15 mouse cellular contexts compared by ENCODE assay signal in genomic region chr14:55829854-55830253, GRCm38 (mm10). TPM values are rescaled to one million over a fixed set of nuclear protein-coding genes. Genes with fewer than 3 reads are reported as not detected.
"Had no signal": no experiment of that assay in that cellular context is flagged by ENCODE, and none has a peak within 500 bp of the region (broad histone marks: within the 10 kb centered on the region; RNA-seq: fewer than 3 reads in every experiment).

No protein-coding gene starts in this region.

- ATAC-seq: midbrain, embryonic 13.5 days had no signal

- H3K4me3 ChIP-seq: kidney, embryonic 15.5 days; left cerebral cortex, adult 2 months; limb, embryonic 10.5 days; liver, embryonic 15.5 days; midbrain, embryonic 13.5 days; neural tube, embryonic 12.5 days had no signal

- H3K4me2 ChIP-seq: kidney, embryonic 15.5 days; liver, embryonic 11.5 days; liver, embryonic 15.5 days; midbrain, embryonic 13.5 days; neural tube, embryonic 12.5 days had no signal

- DNase-seq: kidney, adult 18-20 months; kidney, postnatal 14 days; lung, adult 2 months; lung, postnatal 36 days had no signal

- H3K9ac ChIP-seq: kidney, embryonic 15.5 days; liver, embryonic 15.5 days; midbrain, embryonic 13.5 days; neural tube, embryonic 12.5 days had no signal

- H3K27ac ChIP-seq: left cerebral cortex, adult 2 months; limb, embryonic 10.5 days; liver, embryonic 15.5 days; midbrain, embryonic 13.5 days; neural tube, embryonic 12.5 days; stomach, postnatal 0 days had no signal

- H3K36me3 ChIP-seq: liver, embryonic 15.5 days; midbrain, embryonic 13.5 days; neural tube, embryonic 12.5 days had no signal

- H3K9me3 ChIP-seq: kidney, embryonic 15.5 days; limb, embryonic 10.5 days; liver, embryonic 15.5 days; midbrain, embryonic 13.5 days; neural tube, embryonic 12.5 days had no signal

RNA-seq across cellular contexts. Expression of gene Nfatc4, which starts 6.9 kb away (rescaled TPM):
- total RNA-seq: megakaryocyte progenitor cell, adult 5-6 weeks; monocyte, adult 5-6 weeks; neutrophil, adult 5-6 weeks had no signal

RNA-seq across cellular contexts. Expression of gene Adcy4, which starts 46.0 kb away (rescaled TPM):
- total RNA-seq: megakaryocyte progenitor cell, adult 5-6 weeks; neutrophil, adult 5-6 weeks had no signal

RNA-seq across cellular contexts. Expression of gene Cbln3, which starts 54.3 kb away (rescaled TPM):
- total RNA-seq: megakaryocyte progenitor cell, adult 5-6 weeks; neutrophil, adult 5-6 weeks had no signal
